Mouse (Mus musculus): ENCODE data around the gene Lonp2.

Gene Lonp2

DNA sequence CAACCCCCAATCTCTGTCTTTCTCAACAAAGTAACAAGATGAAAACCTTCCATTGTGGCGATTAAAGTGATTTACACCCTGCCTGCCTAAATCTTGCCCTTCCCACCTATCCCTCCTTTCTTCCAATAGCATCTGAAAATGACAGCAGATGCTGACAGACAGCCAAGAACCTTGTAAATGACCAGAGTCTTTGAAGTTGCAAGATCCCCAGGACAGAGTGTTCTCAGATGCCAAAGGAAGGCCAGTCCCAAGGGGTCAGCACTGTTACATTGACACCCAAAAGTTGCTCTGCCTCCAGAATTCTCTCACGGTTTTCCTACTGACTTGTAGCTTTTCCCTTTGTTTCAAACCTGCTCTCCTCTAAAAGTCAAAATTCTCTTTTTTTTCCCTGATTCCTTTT lies 126.0 kb downstream of the Lonp2 start:
- DNase-seq (ENCODE audit: extremely low spot score) = no peak

DNA sequence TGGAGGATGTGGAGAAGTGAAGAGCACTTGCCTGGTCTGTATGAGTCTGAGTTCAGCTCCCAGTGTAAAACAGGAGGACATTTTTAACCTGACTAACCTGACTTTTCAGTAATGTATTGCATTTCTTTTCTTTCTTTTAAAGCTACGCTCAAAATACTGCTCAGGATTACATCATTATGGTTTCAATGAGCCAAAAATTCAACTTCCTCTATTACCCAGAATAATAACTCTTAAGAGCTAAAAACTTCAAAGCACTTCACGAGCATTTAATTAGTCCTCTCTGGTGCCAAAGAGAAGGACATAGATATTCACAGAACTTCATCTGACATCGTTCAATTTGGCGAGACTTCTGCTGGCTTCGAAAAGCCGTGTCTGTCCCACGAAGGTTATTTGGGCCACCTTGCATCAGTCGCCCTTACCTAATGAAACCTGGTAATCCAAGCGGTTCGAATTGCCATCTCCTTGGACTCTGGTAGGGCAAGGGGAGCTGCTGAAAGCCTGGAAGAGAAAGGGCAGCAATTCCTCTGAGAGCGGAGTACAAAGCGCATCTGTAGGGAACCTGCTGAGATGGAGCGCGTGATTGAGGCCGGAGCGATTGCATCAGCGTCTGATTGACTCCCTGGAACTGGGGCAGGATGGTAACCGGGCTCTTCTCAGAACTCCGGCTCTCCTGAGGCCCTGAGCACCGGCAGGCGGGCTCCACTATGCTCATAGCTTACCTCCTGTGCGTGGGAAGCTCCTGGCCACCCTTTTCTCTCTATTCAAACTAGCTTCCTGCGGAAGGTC lies 133.3 kb downstream of the Lonp2 start:
- DNase-seq (ENCODE audit: extremely low spot score) = peak; percentile 14

DNA sequence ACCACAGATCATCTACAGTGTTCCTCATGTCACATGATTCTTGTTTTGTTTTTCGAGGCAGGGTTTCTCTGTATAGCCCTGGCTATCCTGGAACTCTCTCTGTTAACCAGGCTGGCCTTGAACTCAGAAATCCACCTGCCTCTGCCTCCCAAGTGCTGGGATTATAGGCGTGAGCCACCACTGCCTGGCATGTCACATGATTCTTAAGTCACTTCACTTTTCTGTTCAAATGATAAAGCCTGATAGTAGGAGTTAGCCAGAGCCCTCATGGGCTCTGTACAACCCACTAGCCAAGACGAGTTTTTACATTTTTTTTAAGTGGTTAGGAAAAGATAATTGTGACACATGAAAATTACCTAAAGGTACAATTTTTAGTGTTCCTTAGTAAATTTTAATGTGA lies 134.8 kb downstream of the Lonp2 start:
- DNase-seq (ENCODE audit: extremely low spot score) = no peak

DNA sequence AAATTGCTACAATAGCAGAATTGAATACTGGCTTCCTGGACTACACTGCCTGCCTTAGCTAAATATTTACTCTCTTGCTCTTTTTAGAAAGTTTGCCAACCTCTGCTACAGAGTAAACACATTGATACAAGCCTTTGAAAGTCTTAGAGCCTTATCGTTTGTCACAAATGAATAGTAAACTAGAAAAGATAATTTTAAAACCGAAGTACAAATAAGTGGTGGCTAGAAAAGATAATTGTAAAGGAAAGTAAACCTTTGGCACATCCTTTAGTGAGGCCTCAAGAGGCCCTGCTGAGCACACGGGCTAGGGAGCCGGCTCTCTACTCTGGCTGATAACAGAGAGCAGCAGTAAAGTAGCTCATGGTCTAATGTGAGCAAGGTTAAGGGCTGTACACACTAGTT lies 135.2 kb downstream of the Lonp2 start:
- no peak for DNase-seq (ENCODE audit: extremely low spot score)

DNA sequence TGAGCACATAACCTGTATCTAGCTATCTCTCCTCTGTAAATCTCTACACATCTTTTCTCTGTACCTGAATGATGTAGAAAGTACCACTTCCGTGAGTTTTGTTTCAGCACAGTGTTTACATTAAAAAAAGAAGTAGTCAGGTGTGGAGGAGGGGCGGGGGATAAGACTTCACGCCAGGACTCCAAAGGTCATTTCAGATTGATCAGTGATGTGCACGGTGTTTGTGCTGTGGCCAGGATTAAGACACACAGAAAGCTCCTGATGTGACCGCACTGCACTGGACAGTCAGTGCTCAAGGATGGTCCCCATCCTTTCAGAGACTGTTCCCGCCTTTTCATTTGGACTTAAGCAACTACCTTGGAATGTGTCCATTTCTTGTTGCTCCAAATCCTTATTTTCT lies 136.9 kb downstream of the Lonp2 start:
- no peak for DNase-seq (ENCODE audit: extremely low spot score)

DNA sequence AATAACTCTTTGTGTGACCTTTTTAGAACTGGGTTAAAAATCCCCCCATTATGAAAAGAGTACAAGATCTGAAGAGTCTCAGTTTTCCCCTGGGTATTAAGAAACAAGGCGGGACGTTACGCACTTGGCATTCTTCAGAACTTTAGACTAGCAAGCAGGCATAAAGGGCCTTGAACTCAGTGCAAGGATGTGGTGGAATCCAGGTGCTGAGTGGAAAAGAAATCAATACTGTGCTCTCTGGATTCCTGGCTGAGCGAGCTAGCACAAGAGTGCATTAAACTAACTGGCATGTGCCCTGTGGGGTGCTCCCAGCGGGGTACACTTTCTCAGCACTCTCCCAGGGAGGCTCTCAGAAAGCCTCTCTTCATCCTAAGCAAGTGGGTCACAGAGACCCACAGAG lies 139.0 kb downstream of the Lonp2 start:
- no peak for DNase-seq (ENCODE audit: extremely low spot score)

DNA sequence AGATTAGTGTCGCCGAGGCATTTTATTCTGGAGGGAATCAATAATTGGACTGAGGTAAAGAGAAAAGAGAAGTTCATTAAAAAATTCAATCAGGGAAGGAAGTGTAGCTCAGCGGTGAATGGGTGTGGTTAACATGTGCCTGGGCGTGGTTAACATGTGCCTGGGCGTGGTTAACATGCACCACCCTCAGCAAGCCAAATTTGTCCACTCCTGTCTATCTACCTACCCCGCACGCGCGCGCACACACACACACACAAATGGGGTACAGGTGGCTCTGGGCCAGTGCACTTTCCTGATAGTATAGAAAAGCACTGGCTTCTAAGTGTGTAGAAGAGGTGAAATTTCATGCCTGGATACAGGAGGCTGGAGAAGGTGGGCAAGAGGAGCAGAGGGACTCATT lies 141.3 kb downstream of the Lonp2 start:
- no peak for DNase-seq (ENCODE audit: extremely low spot score)

DNA sequence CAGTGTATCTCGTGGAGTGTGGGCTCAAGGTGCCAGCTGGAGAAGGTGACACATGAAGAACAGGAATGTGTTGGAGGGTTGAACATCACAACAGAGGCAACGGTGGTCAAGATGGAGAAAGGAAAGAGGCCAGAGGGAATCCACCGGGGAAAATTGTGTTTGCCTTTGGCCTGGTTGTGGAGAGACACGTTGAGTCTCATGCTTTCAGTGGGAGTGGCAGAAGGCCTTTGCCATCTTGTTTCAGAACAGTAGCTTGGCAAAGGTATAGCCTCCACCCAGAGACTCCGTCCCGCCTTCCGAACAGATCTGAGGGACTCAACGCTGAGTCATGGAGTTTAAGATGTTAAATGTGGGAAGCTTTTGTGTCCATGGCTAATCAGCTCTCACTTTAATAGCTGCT lies 141.8 kb downstream of the Lonp2 start:
- no peak for DNase-seq (ENCODE audit: extremely low spot score)

DNA sequence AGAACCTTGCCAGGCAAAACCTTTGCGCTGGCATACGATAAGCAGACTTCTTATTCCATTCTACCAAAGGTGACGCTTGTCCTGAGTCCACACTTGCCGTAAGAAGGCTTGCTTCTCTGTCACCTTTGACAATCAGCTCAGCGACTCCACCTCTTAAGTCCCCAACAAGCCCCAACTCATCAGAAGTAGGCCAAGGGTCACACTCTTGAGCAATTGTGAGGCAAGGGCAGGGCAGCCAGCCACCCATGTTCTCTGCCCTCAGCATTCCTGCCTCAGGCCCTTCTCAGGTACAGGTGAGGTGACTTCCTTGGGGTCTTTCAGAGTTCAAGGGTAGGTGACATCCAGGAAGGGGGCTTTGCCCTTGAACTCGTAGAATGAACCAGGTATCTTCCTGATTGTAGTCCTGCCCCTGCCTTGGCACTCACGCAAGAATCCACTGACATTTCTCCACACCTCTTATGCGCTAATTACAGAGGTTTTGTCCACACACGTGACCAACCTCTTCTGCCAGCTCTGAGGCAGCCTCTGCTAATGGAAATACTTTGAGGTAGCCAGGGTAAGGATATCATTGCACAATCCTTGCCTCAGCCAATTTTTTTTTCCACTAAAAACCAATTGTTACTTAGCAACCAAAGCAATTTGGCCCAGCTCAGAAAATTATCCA lies 142.8 kb downstream of the Lonp2 start:
- DNase-seq (ENCODE audit: extremely low spot score) = no peak

DNA sequence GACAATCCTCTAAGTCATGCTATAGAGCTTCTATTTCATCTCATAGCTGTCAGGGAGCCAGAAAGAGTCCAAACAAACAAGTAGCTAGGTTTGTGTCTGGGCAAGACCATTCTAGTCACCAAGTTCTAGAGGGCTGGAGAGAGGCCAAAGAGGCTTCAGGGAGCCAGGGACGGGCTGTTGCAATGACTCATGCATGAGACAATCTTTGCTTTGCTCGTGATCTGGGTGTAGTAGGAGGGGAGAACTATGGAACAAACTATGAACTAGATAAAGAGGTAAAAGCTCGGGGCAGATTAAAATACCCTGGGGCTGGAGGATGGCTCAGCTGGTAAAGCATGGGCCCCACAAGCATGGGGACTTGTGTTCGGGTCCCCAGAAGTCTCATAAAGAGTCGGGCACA lies 144.7 kb downstream of the Lonp2 start:
- no peak for DNase-seq (ENCODE audit: extremely low spot score)

DNA sequence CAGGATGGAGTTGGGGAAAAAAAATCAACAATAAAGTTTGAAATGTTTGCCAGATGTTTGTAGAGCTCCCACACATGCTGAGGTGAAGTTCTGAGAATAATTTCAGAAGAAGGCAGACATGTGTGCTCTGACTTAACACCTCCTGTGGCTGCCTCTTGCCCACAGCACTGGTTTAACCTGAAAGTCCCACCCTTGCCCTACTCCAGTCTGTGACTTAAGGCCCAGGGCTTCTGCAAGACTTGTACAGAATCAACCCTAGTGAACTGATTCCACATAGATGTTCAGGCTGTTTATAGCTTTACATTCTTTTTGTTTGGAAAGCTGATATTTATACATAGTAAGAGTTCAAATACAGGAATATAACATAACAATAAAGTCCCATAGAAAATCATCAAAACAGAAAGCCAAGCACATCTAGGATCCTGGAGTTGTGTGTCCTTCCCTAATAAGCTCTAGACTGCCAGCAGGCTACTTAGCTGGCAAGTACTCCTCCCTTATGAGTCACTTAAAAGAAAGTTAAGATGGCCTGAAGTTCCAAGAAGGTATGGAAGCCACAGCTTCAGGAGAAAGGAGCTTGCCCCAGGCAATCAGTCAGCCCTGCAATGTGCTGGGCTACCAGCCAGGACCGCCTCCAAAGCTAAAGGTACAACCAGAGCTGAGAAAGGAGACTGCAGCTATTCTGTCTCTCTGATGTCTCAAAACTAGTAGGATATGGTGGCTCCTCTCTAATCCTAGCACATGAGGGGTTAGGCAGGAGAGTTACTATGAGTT lies 146.3 kb downstream of the Lonp2 start:
- DNase-seq (ENCODE audit: extremely low spot score) = no peak
